In genomic region chr12:69287535-69287934, GRCm38 (mm10) we compare ENCODE assay signal across 14 mouse cellular contexts.
"Had no signal": no experiment of that assay in that cellular context is flagged by ENCODE, and none has a peak within 500 bp of the region (broad histone marks: within the 10 kb centered on the region; RNA-seq: fewer than 3 reads in every experiment).

No protein-coding gene starts in this region.

- DNase-seq: kidney, adult 18-20 months; kidney, postnatal 14 days; lung, adult 2 months; lung, postnatal 36 days; right cerebral cortex, postnatal 14 days; thymus, adult 18-20 months; thymus, postnatal 25 days had no signal

- H3K9ac ChIP-seq: kidney, embryonic 15.5 days; limb, embryonic 15.5 days had no signal

- H3K27ac ChIP-seq: kidney, embryonic 15.5 days; left cerebral cortex, adult 2 months; limb, embryonic 15.5 days had no signal

- H3K9me3 ChIP-seq: kidney, embryonic 15.5 days; limb, embryonic 15.5 days; megakaryocyte, embryonic 14.5 days had no signal

- ATAC-seq: lung, postnatal 0 days; midbrain, embryonic 16.5 days had no signal

- H3K4me2 ChIP-seq: kidney, embryonic 15.5 days; limb, embryonic 15.5 days; midbrain, embryonic 11.5 days had no signal

- H3K4me1 ChIP-seq: kidney, embryonic 15.5 days; limb, embryonic 15.5 days had no signal

- H3K4me3 ChIP-seq: kidney, embryonic 15.5 days; left cerebral cortex, adult 2 months; limb, embryonic 15.5 days; megakaryocyte, embryonic 14.5 days had no signal

- H3K36me3 ChIP-seq: kidney, embryonic 15.5 days; limb, embryonic 15.5 days had no signal

- H3K27me3 ChIP-seq: kidney, embryonic 15.5 days; limb, embryonic 15.5 days had no signal
